Comparison of ENCODE assay signal across 25 mouse cellular contexts in genomic region chr13:112230176-112230575, GRCm38 (mm10). TPM values are rescaled to one million over a fixed set of nuclear protein-coding genes. Genes with fewer than 3 reads are reported as not detected.
DNase-seq lines count a peak whose midpoint lies in the region; ATAC-seq and TF ChIP-seq lines count a peak whose summit lies in the region.
"Had no signal": no experiment of that assay in that cellular context is flagged by ENCODE, and none has a peak within 500 bp of the region (broad histone marks: within the 10 kb centered on the region; RNA-seq: fewer than 3 reads in every experiment).

No protein-coding gene starts in this region.

- no peaks in the 10 kb centered on the region for H3K36me3 ChIP-seq in intestine, embryonic 16.5 days (ENCODE audit: control insufficient read depth, insufficient read depth, low read length)
- no peaks in the 10 kb centered on the region for H3K36me3 ChIP-seq in intestine, embryonic 15.5 days
- H3K36me3 ChIP-seq in lung, postnatal 0 days (ENCODE audit: insufficient read depth, low read length): no peaks in the 10 kb centered on the region
- H3K36me3 ChIP-seq in forebrain, embryonic 10.5 days (replicated peaks): no peaks in the 10 kb centered on the region
- H3K36me3 ChIP-seq: embryonic facial prominence, embryonic 12.5 days; forebrain, embryonic 12.5 days; G1E; heart, embryonic 15.5 days; hindbrain, embryonic 13.5 days had no signal

- no peaks in the 10 kb centered on the region for H3K9me3 ChIP-seq in intestine, embryonic 16.5 days (ENCODE audit: control insufficient read depth, low read length)
- H3K9me3 ChIP-seq in intestine, embryonic 15.5 days: no peaks in the 10 kb centered on the region
- H3K9me3 ChIP-seq in lung, postnatal 0 days (ENCODE audit: low read length): no peaks in the 10 kb centered on the region
- H3K9me3 ChIP-seq in forebrain, embryonic 10.5 days: 0 out of 2 replicates have a peak, but pooled peaks cover 2% of the 10 kb centered on the region
- H3K9me3 ChIP-seq: embryonic facial prominence, embryonic 12.5 days; forebrain, embryonic 12.5 days; G1E; heart, embryonic 15.5 days; hindbrain, embryonic 13.5 days had no signal

- 47% methylated on average over 3 of the region's 3 CpGs for WGBS in intestine, embryonic 16.5 days
- WGBS in intestine, embryonic 15.5 days: 46% methylated on average over 3 of the region's 3 CpGs
- WGBS in lung, postnatal 0 days: 52% methylated on average over 3 of the region's 3 CpGs
- 79% methylated on average over 3 of the region's 3 CpGs for WGBS in forebrain, embryonic 10.5 days

- H3K4me1 ChIP-seq in intestine, embryonic 16.5 days (ENCODE audit: control insufficient read depth, insufficient read depth, low read length): peaks cover 4% of the 10 kb centered on the region; the same call in 1 of the 2 replicates
- no peaks in the 10 kb centered on the region for H3K4me1 ChIP-seq in intestine, embryonic 15.5 days (replicated peaks)
- H3K4me1 ChIP-seq in lung, postnatal 0 days (ENCODE audit: insufficient read depth, low read depth, low read length): no peaks in the 10 kb centered on the region
- no peaks in the 10 kb centered on the region for H3K4me1 ChIP-seq in forebrain, embryonic 10.5 days
- H3K4me1 ChIP-seq: embryonic facial prominence, embryonic 12.5 days; forebrain, embryonic 12.5 days; heart, embryonic 15.5 days; hindbrain, embryonic 13.5 days had no signal

- H3K9ac ChIP-seq in intestine, embryonic 16.5 days (ENCODE audit: low read depth, low read length): no peak overlapping the region
- H3K9ac ChIP-seq in intestine, embryonic 15.5 days: no peak overlapping the region
- no peak overlapping the region for H3K9ac ChIP-seq in lung, postnatal 0 days (replicated peaks; ENCODE audit: low read depth)
- H3K9ac ChIP-seq: embryonic facial prominence, embryonic 12.5 days; forebrain, embryonic 12.5 days; forebrain, postnatal 0 days; heart, embryonic 15.5 days; hindbrain, embryonic 13.5 days had no signal

- no peak overlapping the region for H3K27ac ChIP-seq in intestine, embryonic 16.5 days (ENCODE audit: low read length)
- no peak overlapping the region for H3K27ac ChIP-seq in intestine, embryonic 15.5 days
- no peak overlapping the region for H3K27ac ChIP-seq in lung, postnatal 0 days (ENCODE audit: low read length)
- H3K27ac ChIP-seq in forebrain, embryonic 10.5 days: no peak overlapping the region
- H3K27ac ChIP-seq: embryonic facial prominence, embryonic 12.5 days; forebrain, embryonic 12.5 days; heart, adult 2 months; heart, embryonic 15.5 days; hindbrain, embryonic 13.5 days; hindbrain, postnatal 0 days had no signal

- DNase-seq in adrenal gland, adult 2 months: peak; percentile 38
- no peak for DNase-seq in adrenal gland, postnatal 25 days
- peak; percentile 22 for DNase-seq in lung, postnatal 0 days (ENCODE audit: low spot score)
- no peak for DNase-seq in lung, adult 18-20 months
- peak; percentile 38 for DNase-seq in lung, postnatal 36 days
- no peak for DNase-seq in forebrain, embryonic 10.5 days (ENCODE audit: extremely low spot score, low spot score)
- DNase-seq: B cell, adult 2 months; cerebellum, adult 18-20 months; cerebellum, adult 9-11 months; embryo, embryonic 11 days; forebrain, postnatal 0 days; gastrocnemius, postnatal 14 days; heart, adult 2 months; heart, postnatal 14 days had no signal

- H3K27me3 ChIP-seq in intestine, embryonic 16.5 days (replicated peaks; ENCODE audit: control insufficient read depth, insufficient read depth, low read length): no peaks in the 10 kb centered on the region
- H3K27me3 ChIP-seq in intestine, embryonic 15.5 days (replicated peaks): no peaks in the 10 kb centered on the region
- H3K27me3 ChIP-seq in lung, postnatal 0 days (replicated peaks; ENCODE audit: insufficient read depth, low read length): no peaks in the 10 kb centered on the region
- no peaks in the 10 kb centered on the region for H3K27me3 ChIP-seq in forebrain, embryonic 10.5 days (ENCODE audit: poor library complexity, severe bottlenecking)
- H3K27me3 ChIP-seq: embryonic facial prominence, embryonic 12.5 days; forebrain, embryonic 12.5 days; heart, embryonic 15.5 days; hindbrain, embryonic 13.5 days had no signal

- no peak for TF ChIP-seq EP300 in lung, postnatal 0 days (IDR thresholded peaks at IDR 0.05)

- no peak overlapping the region for H3K4me3 ChIP-seq in intestine, embryonic 16.5 days (ENCODE audit: low read length)
- no peak overlapping the region for H3K4me3 ChIP-seq in intestine, embryonic 15.5 days (replicated peaks)
- no peak overlapping the region for H3K4me3 ChIP-seq in lung, postnatal 0 days (ENCODE audit: low read depth, low read length)
- H3K4me3 ChIP-seq in forebrain, embryonic 10.5 days: no peak overlapping the region
- H3K4me3 ChIP-seq: embryonic facial prominence, embryonic 12.5 days; forebrain, embryonic 12.5 days; heart, adult 2 months; heart, embryonic 15.5 days; hindbrain, embryonic 13.5 days had no signal

- no peak overlapping the region for H3K4me2 ChIP-seq in intestine, embryonic 16.5 days (ENCODE audit: low read depth, low read length)
- H3K4me2 ChIP-seq in intestine, embryonic 15.5 days (replicated peaks): no peak overlapping the region
- H3K4me2 ChIP-seq in lung, postnatal 0 days (replicated peaks; ENCODE audit: low read depth, low read length): no peak overlapping the region
- H3K4me2 ChIP-seq: embryonic facial prominence, embryonic 12.5 days; forebrain, embryonic 12.5 days; heart, embryonic 11.5 days; heart, embryonic 15.5 days; hindbrain, embryonic 13.5 days had no signal

- TF ChIP-seq CTCF in lung, postnatal 0 days (IDR thresholded peaks at IDR 0.05): no peak

- ATAC-seq in intestine, embryonic 16.5 days: 0 out of 2 replicates have a peak, but pooled peaks have one; percentile 56
- ATAC-seq in intestine, embryonic 15.5 days: no peak
- peak; percentile 40; the same call in 1 of the 2 replicates for ATAC-seq in lung, postnatal 0 days
- ATAC-seq: CD4-positive, CD25-positive, alpha-beta regulatory T cell, adult 4 months; forebrain, postnatal 0 days; hindbrain, postnatal 0 days had no signal

RNA-seq across cellular contexts. Expression of gene Ankrd55, which starts 58.1 kb away (rescaled TPM):
- 10 to 100 TPM in 1 of 2 experiments, 1 to 10 TPM in 1; 1.5 to 14.0 TPM for total RNA-seq in adrenal gland, adult 2 months (2021)
- 1.9 and 4.2 TPM in 2 replicates for polyA plus RNA-seq in adrenal gland, adult 2 months (2012; rRNA removed)
- 12.2 and 23.4 TPM in 2 replicates for total RNA-seq in adrenal gland, postnatal 25 days (2021)
- polyA plus RNA-seq in intestine, embryonic 16.5 days (2015; fragmentation: Nextera tagmentation; extraction: Ambion mirVana): 0.16 and 0.21 TPM in 2 replicates
- polyA plus RNA-seq in intestine, embryonic 15.5 days (2015; fragmentation: Nextera tagmentation; extraction: Ambion mirVana): 0.21 and 0.25 TPM in 2 replicates
- polyA plus RNA-seq in lung, postnatal 0 days (2015; fragmentation: Nextera tagmentation; extraction: Ambion mirVana): 0.23 TPM in 1 of 2 replicates, not detected in the other
- 0.55 and 0.60 TPM in 2 replicates for polyA plus RNA-seq in forebrain, embryonic 10.5 days (2016; fragmentation: Nextera tagmentation; extraction: Ambion mirVana)
- total RNA-seq: hematopoietic stem cell, adult 5-6 weeks had no signal
- polyA plus RNA-seq: G1E had no signal

Comparison
In these comparisons a context has a peak if more than half of its experiments do, and no peak if none do; other contexts are left out.
1. DNase-seq: peak in adrenal gland, adult 2 months (single experiment), lung, postnatal 0 days (single experiment) and lung, postnatal 36 days (single experiment); none in adrenal gland, postnatal 25 days (single experiment), lung, adult 18-20 months (0 of 2) and forebrain, embryonic 10.5 days (single experiment).